Mouse (Mus musculus): ENCODE results near the gene Gpr152. TPM values are rescaled to one million over a fixed set of nuclear protein-coding genes. Genes with fewer than 3 reads are reported as not detected.

The Gpr152 gene
- total RNA-seq, 2 experiments from 2014 or later = not detected

DNA sequence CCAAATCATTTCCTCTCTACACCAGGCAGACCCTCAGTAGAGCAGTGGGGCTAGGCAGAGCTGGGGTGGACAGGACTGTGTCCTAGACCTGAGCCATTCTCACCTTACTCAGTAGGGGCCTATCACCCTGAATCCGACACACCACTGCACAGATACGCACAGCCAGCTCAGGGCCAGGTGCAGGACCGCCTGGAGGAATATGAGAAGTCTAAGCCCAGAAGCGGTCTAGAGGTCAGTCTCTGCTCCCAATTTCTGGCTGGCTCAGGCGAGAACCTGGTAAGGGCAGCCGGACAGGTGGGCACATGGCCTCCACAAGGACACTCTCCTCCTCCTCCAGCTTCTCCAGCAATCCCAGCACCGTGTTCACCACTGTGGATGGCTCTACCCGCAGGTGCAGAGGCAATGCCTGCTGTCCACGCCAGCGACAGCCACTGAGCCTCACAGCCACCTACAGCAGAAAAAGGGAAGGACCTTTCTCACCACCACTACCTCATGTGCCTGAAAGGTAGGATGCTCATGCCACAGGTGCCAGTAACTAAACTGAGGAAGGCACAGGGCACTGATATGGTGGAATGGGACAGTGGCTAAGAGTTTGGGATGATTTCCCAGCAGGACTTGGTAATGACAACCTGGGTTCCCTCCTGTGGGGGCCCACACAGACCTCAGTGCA is 31.3 kb downstream of the Gpr152 start:
- no peak for DNase-seq (ENCODE audit: low spot score in 2 of 2)

DNA sequence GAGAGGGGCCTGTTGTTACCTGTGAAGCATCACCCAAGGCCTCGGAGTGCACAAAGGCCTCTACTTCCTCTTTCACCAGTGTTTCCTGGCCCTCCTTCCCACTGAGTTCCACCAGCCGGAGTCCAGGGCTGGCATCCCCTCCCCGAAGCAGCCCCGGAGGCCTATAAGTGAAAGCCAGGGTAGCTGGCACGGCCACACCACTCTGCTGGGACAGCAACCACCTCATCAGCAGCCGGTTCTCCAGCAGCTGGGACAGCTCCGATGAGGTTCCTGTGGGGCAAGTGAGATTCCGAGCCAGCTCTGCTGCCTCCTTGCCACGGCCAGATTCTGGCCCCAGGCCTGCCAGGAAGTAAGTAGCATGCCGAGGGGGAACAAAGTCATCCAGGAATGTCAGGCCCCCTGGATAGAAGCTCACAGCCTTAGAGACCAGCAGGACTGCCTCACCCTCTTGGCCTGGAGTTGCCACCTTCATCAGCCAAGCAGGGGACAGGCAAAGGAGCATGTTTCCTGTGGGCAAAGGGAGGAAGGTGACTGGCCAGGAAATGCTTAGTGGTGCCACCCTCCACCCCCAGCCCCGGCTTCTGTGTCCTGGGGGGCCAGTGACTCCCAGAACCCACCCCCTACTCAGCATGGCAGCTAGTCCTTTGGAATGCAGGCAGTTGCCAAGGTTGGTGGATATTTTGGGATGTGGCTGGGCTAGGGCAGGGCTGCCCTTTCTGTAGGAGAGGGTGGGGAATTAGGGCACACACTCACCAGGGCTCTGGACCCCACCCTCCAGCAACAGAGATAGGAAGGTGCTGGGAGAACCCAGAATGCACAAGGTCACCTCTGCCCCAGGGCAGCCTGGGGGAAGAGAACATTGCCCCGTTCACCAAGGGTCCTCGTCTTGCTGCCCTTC is 32.1 kb downstream of the Gpr152 start:
- no peak for DNase-seq (ENCODE audit: low spot score in 2 of 2)

DNA sequence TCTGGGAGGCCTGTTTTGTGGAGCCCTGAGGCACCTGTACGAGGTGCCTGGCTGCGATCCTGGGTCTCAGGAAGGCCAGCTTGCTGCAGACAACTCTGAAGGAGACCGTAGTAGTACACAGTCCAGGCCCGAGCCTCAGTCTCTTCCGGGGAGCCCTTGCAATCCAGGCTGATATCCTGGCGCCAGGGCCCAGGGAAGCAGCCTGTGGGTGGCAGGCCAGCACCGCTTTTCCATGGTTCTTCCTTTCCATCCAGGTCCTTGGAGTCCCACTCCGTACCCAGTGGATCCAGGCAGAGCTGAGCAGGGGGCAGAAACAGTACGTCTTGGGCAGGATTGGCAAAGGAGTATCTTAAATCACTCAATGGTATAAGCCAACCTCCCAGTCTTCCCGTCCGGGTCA is 33.3 kb downstream of the Gpr152 start:
- no peak for DNase-seq (ENCODE audit: low spot score in 2 of 2)

DNA sequence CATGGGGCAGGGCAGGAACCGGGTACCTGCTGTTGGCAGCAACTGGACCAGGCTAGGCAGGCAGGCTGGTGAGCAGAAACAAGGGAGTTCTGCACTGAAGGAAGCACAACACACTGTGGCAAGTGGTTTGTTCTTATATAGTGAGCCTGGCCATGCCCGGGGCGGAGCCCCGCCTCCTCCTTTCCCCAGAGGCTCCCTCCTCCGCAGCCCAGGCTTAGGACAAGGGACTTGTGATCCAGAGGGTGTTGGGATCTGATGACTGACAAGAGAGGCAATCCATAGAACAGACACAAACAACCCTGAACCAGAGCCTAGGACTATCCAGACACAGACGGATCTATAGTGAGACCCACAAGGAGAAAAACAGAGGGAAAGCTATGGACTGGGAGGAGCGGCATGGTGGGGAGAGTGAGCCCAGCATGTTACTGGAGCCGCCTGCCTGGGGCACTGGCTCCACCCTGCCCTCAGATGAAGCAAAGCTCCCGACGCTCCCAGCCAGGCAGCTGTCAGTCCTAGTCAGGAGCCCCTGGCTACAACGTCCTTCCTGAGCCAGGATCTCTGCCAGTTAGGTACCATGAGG is 35.9 kb downstream of the Gpr152 start, which contains the start of gene Carns1:
Gene Carns1, minus strand, starts transcription at position 112 of the 580 bp plus-strand sequence.
- no peak for DNase-seq (ENCODE audit: low spot score in 2 of 2)

DNA sequence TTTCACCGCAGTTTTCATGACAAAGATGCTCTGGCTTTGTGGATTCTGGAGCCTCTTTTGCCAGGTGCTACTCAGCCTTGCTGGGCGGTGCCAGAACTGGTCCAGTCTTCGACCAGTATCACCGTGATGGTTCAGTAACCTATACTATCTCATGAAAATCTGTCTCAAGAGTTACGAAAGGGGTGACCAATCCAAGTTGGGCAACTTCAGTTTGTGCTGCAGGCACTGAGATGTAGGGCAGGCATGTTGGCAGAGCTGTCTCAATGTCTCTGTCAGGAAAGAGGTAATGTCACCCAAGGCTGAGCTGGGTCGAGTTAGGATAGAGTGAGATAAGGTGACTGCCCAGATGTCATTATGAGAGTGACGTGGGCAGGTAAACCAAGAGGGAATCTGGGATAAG is 40.8 kb downstream of the Gpr152 start:
- DNase-seq (ENCODE audit: low spot score in 2 of 2) = no peak

DNA sequence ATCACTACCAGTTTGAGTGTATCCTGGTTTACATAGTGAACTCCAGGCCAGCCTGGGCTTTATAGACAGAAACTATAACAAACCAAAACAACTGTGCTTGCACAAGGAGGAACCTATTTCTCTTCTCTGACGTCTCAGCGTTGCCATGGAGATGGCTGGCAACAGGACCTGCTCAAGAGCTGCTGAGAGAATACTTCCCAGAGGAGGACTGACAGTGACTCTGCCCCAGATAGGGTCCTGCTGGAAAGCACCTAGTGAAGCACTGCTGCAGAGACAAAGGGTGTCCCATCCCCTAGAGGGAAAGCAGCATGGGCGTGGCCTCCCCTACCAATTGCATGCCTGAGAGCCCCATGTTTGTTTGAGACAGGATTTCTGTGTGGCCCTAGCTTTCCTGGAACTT is 42.3 kb downstream of the Gpr152 start:
- peak; percentile 69 to 83 for DNase-seq (ENCODE audit: low spot score in 2 of 2)

DNA sequence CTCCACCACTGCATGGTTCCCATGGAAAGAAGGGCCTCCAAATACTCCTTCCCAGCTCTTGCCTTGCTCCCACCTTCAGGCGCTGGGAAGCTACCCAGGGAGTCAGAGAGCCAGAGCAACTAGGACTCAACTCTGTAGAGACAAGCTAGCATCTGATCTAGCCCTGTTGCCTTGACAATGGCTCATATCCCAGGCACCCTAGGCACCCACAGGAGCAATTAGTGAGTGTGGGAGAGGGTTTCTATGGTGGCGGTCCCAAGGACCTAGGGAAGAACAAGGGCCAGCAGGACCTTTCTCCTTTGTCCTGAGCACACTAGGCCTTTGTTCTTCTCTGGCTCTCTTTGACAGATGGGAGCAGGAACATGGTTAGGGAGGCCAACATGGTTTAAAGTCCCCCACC is 44.1 kb downstream of the Gpr152 start:
- no peak for DNase-seq (ENCODE audit: low spot score in 2 of 2)

DNA sequence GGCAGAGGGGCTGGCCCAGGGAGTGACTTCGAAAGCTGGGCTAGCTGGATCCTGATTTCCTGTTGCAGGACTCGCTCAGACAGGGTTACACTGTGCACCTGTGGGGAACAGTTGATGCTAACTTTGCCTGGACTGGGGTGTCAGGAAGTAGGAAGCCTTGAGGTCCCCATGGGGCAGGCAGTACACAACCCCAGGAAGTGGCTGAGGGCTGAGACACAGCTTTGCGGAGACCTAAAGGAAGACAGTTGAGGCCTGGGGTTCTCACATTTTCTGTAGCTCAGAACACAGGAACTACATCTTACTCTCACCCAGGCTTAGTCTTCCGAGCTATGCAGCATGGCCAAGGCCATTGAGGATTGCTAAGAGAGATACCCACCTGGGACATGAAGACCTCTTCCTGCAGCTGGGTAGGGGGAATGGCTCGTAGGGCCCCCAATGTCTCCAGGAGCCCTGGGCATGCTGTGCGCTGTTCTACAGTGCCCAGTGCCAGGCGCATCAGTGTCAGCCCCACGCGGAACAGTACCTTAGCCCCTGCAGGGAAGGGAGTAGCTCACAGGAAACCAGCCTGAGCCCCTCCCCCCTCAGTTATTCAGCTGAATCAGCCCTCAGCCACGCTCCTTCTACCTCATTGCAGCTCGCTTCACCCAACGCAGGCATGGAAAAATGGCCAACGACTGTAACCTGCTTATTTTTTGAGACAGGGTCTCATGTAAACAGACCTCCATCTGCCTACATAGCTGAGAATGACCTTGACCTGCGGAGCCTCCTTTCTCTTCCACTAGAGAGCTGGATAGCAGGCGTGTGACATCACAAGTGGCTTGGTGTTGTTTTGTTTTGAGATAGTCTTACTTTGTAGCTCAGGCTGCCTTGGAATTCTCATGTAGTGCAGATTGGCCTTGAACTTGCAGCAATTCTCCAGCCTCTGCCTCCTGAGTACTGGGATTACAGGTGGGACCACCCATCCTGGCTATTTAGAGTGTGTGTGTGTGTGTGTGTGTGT is 45.7 kb downstream of the Gpr152 start:
- no peak for DNase-seq (ENCODE audit: low spot score in 2 of 2)

DNA sequence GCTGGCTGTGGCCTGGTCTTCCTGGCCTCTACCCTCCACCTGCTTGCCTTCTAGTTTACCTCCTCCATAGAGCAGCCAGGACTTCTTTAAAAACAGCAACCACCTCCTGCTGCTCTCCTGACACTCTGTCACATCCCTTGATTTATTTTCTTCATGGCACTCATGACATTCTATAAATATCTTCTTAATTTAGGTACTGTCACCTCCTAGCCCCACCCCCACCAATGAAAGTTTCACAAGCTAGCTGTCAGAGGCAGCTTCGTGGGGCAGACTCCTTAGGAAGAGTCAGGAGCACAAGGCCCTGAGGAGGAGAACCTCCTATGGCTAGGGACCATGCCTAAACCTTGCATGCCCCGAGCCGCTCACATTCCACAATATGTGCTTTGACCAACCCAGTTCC is 47.7 kb downstream of the Gpr152 start:
- no peak for DNase-seq (ENCODE audit: low spot score in 2 of 2)

DNA sequence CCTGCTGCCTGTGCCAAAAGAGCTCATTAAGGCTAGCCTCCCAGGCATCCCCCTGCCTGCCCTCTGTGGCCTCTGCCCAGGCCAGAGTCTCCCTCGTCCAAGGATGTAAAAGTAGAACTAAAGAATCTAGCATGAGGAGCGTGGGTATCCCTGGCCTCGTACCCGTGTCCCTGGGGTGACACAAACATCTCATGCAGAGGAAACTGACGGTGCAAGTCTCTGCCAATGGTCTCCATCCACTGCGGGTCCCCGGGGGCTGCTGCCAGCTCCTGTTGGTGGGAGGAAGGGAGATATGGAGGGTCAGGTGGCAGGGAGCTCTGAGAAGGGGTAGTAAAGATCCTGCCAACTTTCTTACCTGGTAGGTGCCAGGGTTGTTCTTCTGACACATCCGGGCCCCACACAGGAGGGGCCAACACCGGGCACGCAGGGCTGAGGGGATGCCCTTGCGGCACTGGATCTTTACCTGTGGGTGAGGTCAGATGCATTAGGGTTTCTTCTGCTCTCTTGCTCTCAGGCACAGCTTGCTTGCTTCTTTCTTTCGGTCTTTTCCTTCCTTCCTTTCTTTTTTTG is 49.5 kb downstream of the Gpr152 start:
- DNase-seq (ENCODE audit: low spot score in 2 of 2) = no peak

DNA sequence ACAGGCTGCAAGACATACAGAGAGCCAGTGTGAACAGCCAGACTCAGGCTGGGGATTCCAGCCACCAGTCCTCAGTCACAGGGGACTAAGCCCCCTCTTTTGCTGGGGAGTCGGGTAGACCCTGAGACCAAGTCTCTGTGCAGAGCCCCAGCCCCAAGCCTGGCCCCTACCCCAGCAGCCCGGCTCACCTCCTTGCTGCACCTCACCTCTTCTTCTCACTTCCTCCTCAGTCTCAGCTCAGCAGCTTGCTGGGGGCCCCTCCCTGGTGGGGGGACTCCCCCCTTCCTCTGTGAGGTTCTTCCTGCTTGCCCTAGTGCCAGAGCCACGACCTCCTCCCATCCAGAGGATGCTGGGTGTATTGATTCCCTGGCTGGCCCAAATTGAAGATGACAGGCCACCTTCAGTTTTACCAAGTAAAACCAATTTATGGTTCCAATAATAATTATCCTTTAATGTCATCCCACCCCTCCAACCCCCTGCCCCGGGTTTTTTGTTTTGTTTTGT is 51.3 kb downstream of the Gpr152 start, which contains the start of gene Tbc1d10c:
Gene Tbc1d10c, minus strand, starts transcription at position 454 of the 504 bp plus-strand sequence.
- DNase-seq (ENCODE audit: low spot score in 2 of 2) = no peak

DNA sequence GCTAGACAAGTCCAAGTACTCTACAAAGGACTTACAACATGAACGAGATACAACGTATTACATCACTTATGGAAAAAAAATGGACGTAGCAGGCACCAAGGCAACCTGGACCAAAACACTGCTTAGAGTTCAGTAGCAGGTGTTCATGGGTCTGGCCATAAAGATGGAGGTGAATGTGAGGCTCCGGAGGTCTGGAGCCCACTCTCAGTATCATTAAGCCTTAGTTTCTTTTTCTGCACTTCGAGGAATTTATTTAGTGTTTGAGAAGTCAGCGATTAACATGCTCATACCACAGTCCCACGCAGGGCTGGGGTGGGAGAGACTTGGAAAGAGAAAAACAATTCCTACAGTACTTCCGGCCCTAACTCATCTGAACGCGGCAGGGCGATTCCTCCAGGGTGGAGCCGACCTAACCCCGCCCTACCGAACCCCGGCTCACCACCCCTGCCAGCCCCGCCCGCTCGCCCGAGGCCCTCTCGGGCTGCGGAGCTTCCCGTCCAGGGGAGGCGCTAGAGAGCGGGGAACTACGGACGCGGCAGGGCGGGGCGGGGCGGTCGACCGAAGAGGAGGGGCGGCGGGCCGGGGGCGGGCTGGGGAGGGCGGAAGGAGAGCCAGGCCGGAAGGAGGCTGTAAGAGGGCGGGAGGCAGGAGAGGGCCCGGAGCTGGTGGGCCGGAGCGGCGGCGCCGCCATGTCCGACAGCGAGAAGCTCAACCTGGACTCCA is 52.1 kb downstream of the Gpr152 start, which contains the start of gene Ppp1ca:
Gene Ppp1ca, plus strand, starts transcription at position 538 of the 723 bp plus-strand sequence.
- peak; percentile 85 to 94 for DNase-seq (ENCODE audit: low spot score in 2 of 2)

DNA sequence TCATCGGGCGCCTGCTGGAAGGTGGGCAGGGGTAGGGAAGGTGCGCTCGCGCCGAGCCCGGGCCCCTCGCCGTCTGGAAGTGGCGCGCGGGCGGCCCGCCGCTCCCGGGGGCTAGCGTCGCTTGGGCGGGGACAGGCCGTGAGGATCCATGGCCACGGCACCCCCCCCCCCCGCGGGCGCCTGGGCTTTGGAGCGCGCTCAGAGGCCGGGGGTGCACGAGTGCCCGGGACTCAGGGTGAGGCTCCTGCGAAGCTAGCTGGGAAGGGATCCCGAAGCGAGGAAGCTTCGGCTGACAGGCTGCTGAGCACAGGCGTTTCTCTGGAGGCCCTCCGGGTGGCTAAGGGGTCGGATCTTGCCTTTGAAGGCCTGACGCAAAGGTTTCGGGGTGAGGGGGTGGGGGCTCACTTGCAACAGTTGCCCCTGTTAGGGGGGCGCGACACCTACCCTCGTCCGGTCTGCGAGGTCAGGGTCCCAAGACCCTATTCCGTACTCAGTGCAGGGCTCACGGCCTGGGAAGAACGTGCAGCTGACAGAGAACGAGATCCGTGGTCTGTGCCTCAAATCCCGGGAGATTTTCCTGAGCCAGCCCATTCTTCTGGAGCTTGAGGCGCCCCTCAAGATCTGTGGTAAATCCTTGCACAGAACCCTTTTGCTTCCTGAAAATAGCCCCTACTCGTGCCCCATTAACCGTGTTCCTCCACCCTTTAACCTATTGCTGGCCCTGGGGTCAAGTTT is 52.8 kb downstream of the Gpr152 start:
- DNase-seq (ENCODE audit: low spot score in 2 of 2) = no peak

DNA sequence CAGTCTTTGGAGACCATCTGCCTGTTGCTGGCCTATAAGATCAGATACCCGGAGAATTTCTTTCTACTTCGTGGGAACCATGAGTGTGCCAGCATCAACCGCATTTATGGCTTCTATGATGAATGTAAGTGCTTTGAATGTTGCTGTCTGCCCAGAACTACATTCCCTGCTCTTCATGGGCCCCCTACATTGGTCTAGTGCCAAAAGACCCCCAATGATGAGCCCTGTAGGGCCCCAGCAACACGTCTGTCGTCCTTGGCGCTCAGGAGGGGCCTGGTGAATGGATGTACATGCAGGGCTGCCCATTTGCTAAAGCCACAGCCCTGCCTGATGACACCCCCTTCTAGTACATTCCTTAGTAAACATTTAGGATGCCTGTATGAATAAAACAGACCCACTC is 53.5 kb downstream of the Gpr152 start:
- DNase-seq (ENCODE audit: low spot score in 2 of 2) = no peak

DNA sequence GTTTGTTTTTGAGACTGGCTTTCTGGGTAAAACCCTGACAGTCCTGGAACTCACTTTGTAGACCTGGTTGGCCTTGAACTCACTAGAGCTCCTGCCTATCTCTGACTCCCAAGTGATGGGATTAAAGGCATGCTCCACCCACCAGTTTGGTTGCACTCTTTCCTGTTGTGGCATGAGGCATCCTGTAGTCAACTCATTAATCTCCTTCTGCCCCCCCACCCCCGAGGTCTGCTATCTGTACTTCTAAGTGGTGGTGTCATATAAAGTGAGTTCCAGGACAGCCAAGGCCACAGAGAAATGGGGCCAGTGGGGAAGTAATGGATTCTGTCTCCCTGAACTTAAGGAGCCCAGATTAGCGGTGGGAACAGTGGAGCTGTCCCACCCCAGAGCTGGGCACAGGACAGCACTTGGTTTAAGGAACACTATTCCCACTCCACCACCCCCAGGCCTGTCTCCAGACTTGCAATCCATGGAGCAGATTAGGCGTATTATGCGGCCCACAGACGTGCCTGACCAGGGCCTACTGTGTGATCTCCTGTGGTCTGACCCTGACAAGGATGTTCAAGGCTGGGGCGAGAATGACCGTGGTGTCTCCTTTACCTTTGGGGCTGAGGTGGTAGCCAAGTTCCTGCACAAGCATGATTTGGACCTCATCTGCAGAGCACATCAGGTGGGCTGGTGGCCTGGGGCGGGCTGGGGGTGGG is 54.6 kb downstream of the Gpr152 start:
- no peak for DNase-seq (ENCODE audit: low spot score in 2 of 2)

DNA sequence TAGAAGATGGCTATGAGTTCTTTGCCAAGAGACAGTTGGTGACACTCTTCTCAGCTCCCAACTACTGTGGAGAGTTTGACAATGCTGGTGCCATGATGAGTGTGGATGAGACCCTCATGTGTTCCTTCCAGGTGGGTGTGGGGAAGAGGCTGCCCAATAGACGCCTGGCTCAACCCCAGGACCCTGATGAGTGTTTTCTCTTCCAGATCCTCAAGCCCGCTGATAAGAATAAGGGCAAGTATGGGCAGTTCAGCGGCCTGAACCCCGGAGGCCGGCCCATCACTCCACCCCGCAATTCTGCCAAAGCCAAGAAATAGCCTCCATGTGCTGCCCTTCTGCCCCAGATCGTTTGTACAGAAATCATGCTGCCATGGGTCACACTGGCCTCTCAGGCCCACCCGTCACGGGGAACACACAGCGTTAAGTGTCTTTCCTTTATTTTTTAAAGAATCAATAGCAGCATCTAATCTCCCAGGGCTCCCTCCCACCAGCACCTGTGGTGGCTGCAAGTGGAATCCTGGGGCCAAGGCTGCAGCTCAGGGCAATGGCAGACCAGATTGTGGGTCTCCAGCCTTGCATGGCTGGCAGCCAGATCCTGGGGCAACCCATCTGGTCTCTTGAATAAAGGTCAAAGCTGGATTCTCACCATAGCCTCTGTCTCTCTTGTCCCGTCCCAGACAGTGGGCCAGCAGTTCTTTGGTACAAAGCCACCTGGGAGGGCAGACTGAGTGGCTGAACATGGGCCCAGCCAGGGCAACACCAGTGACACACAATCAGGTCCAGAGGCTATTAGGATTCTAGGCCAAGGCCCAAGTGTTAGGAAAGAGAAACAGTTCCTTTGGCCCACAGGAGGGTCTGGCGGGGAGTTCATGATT is 55.4 kb downstream of the Gpr152 start:
- no peak for DNase-seq (ENCODE audit: low spot score in 2 of 2)
